Mouse (Mus musculus) right cerebral cortex, postnatal 25 days (tissue): ENCODE data around the gene Ceacam16.

Experiments used
- DNase-seq: peaks from one replicate; pipeline ENCODE4 v3.0.0; 2022

Ceacam16 gene

GRCm38 (mm10) chr7:19842885-19843504 is 18.1 kb downstream of the Ceacam16 start:
- DNase-seq = no peak

GRCm38 (mm10) chr7:19841686-19842413 is 19.2 kb downstream of the Ceacam16 start:
- DNase-seq = no peak

DNA sequence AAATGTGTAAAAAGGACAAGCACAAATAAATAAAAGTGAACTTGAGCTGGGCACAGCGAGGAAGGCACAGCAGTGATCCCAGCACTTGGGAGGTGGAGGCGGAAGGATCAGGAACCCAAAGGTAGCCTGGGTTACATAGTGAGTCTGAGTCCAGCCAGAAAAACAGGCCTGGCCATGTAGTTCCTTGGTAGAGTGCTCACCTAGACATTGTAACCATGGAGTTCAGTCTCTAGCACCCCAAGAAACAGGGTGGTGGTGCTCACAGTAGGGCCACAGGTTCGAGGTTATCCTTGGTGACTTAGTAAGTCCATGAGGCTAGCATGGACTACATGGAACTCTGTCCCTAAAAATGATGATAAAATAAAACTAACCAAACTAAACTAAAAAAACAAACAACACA is 20.2 kb downstream of the Ceacam16 start:
- no peak for DNase-seq

- no peak for DNase-seq
These were observed 20.7 kb downstream of the Ceacam16 start for GRCm38 (mm10) chr7:19840371-19840770.

DNA sequence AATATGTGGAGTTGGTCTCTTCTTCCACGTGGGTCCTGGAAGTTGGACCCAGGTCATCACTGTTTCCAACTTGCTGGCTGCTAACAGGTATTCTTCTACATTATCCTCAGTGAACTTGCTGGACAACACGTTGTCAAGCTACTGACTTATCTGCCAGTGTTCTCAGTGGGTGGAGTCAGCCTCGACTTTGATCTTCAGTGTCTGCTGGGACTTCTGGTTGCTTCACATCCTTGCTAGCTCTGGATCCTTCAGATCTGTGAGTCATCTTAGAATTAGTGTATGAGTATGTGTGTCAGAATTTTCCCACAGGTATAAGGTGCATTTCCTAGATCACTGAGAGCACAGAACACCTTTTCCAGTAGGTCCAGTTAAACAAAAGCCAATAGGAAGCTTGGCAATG is 24.3 kb downstream of the Ceacam16 start:
- DNase-seq = no peak

- DNase-seq = no peak
These were observed 27.0 kb downstream of the Ceacam16 start for GRCm38 (mm10) chr7:19834055-19834454.

GRCm38 (mm10) chr7:19831837-19832236 is 29.3 kb downstream of the Ceacam16 start:
- no peak for DNase-seq

GRCm38 (mm10) chr7:19830682-19831156 is 30.4 kb downstream of the Ceacam16 start:
- no peak for DNase-seq

GRCm38 (mm10) chr7:19829694-19830093 is 31.4 kb downstream of the Ceacam16 start:
- DNase-seq = no peak

GRCm38 (mm10) chr7:19826756-19827155 is 34.3 kb downstream of the Ceacam16 start:
- no peak for DNase-seq

- no peak for DNase-seq
These were observed 36.7 kb downstream of the Ceacam16 start for GRCm38 (mm10) chr7:19824182-19824973.

DNA sequence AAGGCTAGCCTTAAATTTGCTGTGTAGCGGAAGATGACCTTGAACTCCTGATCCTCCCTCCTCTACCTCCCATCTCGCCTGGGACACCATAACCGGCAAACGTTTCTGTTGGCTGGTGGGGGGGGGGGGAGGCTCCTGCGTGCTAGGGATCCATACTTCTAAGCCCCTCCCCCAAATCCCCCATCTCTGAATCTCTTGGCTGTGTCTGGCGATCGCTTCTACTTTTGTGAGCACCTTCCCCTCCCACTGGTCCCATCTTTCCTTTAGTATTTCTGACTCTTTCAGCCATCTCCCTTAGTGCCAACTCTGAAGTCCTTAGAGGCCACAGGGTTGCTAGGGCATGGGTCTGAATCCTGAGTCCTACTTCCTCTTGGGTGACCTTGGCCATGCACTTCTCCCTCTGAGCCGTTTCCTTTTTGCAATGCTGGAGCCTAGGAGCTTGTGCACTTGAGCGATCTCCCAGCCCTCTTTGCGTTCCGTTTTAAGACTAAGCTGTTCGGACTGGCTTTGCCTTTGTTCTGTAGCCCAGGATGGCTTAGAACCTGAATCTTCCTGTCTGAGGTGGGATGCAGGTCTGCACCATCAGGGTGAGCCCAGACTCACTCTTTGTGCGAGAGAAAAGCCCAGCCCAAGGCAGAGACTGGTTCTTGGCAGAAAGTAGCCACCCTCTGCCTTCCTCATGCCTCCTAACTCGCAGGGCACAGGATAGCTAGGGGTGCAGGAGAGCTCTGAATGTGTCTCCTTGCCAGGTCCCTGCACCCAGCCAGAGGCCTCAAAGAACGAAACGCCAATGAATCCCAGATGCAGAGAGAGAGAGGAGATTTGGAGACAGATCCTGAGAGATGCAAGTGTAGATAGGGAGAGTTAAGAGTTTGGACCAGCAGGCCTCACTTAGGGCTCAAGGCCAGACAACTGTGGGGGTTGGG is 37.6 kb downstream of the Ceacam16 start:
- no peak for DNase-seq

- no peak for DNase-seq
These were observed 38.5 kb downstream of the Ceacam16 start, which contains the start of gene Bcl3 for GRCm38 (mm10) chr7:19822604-19823058. TSS of gene Bcl3 (minus strand) at chr7:19822770.

GRCm38 (mm10) chr7:19822193-19822592 is 38.9 kb downstream of the Ceacam16 start:
- DNase-seq = no peak

- no peak for DNase-seq
These were observed 39.5 kb downstream of the Ceacam16 start for GRCm38 (mm10) chr7:19821633-19822032.

DNA sequence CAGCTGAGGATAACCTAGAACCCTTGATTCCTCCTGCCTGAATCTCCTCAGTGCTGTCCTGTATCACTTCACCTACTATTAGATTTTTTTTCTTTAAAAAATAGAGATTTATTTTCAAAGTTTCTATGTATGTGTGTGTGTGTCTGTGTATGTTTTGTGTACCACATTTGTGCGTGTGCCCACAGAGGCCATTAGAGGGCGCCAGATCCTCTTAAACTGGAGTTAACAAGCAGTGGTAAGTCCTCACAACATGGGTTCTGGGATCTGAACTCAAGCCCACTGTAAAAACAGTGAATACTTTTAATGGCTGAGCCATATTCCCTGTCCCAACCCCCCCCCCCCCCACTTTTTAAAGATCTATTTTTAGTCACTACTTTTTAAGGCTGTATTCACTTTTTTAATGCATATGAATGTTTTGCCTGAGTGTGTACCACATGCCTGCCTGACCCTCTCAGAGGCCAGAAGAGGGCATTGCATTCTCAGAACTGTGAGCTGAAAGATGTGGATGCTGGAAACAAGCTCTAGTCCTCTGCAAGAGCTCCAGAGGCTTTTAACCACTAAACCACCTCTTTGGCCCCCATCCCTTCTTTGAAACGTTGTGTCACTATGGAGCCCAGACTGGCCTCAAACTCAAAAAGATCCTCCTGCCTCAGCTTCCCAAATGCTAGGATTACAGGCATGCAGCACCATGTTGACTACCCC is 40.6 kb downstream of the Ceacam16 start:
- no peak for DNase-seq

GRCm38 (mm10) chr7:19818875-19819274 is 42.2 kb downstream of the Ceacam16 start:
- no peak for DNase-seq

- no peak for DNase-seq
These were observed 42.7 kb downstream of the Ceacam16 start for GRCm38 (mm10) chr7:19818440-19818839.

DNA sequence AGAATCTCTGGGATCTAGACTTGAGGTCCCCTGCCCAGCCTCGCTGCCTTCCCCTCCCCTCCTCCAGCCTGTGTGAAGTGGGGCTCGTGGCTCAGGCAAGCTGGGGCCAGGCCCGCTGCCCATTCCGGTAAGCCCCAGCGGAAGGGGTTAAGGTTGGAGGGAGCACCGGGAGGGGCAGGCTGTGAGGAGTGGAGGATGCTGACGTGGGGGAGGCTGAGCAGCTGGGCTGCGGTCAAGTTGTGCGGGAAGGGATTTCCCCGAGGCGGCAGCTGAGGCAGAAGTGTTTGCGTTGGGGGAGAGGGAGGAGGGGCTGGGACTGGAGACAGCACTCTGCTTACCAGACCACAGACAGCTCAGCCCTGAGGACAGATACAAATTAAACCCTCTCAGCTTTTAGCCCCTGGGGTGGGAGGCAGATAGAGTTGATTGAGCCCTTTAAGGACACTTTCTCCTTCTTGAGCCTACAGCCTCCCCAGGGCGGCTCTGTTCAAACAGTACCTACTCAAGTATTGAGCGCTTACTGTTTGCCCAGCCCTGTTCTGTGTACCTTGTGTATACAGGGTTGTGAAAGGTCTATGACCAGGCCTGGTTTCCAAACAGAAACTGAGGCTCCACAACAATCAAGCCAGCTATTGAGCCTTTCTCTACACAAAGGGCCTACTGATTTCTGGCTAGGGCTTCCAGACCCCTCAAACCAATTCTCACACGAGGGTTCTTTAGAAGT is 43.6 kb downstream of the Ceacam16 start:
- DNase-seq = peak; percentile 33

- peak; percentile 38 for DNase-seq
These were observed 44.8 kb downstream of the Ceacam16 start for GRCm38 (mm10) chr7:19816224-19816771.
